Mouse (Mus musculus): Measurements from ENCODE around the gene Lrrc27.

Gene Lrrc27

GRCm38 (mm10) chr7:139276150-139276549 lies 63.4 kb downstream of the Lrrc27 start:
- no peak for DNase-seq

- DNase-seq, result no peak
These were observed 64.7 kb downstream of the Lrrc27 start for GRCm38 (mm10) chr7:139277536-139277935.

GRCm38 (mm10) chr7:139279571-139279970 lies 66.8 kb downstream of the Lrrc27 start:
- no peak for DNase-seq

GRCm38 (mm10) chr7:139280044-139280443 lies 67.3 kb downstream of the Lrrc27 start:
- DNase-seq, result peak; percentile 41 to 54

- peak in 1 of 2 experiments; percentile 39 for DNase-seq
These were observed 68.4 kb downstream of the Lrrc27 start for GRCm38 (mm10) chr7:139281195-139281594.

- DNase-seq, result no peak
These were observed 69.2 kb downstream of the Lrrc27 start for GRCm38 (mm10) chr7:139282037-139282436.

- DNase-seq, result no peak
These were observed 72.6 kb downstream of the Lrrc27 start for GRCm38 (mm10) chr7:139285295-139285943.

- DNase-seq, result no peak
These were observed 75.8 kb downstream of the Lrrc27 start for GRCm38 (mm10) chr7:139288540-139288939.
